In genomic region chr7:27165007-27165655, GRCm38 (mm10) we compare ENCODE assay signal across 8 mouse cellular contexts. TPM values are rescaled to one million over a fixed set of nuclear protein-coding genes. Genes with fewer than 3 reads are reported as not detected.
DNase-seq lines count a peak whose midpoint lies in the region; TF ChIP-seq lines count a peak whose summit lies in the region.

No protein-coding gene starts in this region.

- no peak for TF ChIP-seq CTCF in olfactory bulb, adult 2 months (IDR thresholded peaks at IDR 0.05; ENCODE audit: insufficient read depth, low read depth, low read length)

- WGBS in olfactory bulb, adult 2 months, result 40% methylated on average over 23 of the region's 23 CpGs

- peaks cover 46% of the 10 kb centered on the region for H3K4me1 ChIP-seq in olfactory bulb, adult 2 months (ENCODE audit: control insufficient read depth, insufficient read depth, low read length)

- intact Hi-C loops in gastrocnemius, postnatal 36 days (cut with DNase I), result no loop called here

- no peak overlapping the region for H3K27ac ChIP-seq in olfactory bulb, adult 2 months (ENCODE audit: insufficient read depth, low read depth, low read length)

- peak overlapping the region; percentile 96 for H3K4me3 ChIP-seq in olfactory bulb, adult 2 months (ENCODE audit: insufficient read depth, low read depth, low read length)

- DNase-seq in ovary, adult 18-20 months (ENCODE audit: low spot score), result peak; percentile 45
- DNase-seq in ovary, postnatal 14 days (ENCODE audit: low spot score), result no peak
- peak; percentile 81 for DNase-seq in cerebellum, adult 9-10 months
- peak; percentile 50 to 52 for DNase-seq in gastrocnemius, postnatal 36 days
- peak; percentile 58 to 80 for DNase-seq in kidney, postnatal 25 days
- no peak for DNase-seq in yolk sac, embryonic 10.5 days (ENCODE audit: low spot score)
- no peak for DNase-seq in layer of hippocampus, postnatal 10 days (ENCODE audit: low spot score in 2 of 2)

- no peak for TF ChIP-seq POLR2A in olfactory bulb, adult 2 months (IDR thresholded peaks at IDR 0.05; ENCODE audit: insufficient read depth, low read depth, low read length)

RNA-seq across cellular contexts. Expression of gene Egln2, which starts 1.5 kb away (rescaled TPM):
- 100 to 1,000 TPM in 1 of 2 experiments, 10 to 100 TPM in 1; 99.1 to 112 TPM for total RNA-seq in gastrocnemius, postnatal 36 days (2021)
- polyA plus RNA-seq in olfactory bulb, adult 2 months (2012; ENCODE audit: insufficient read depth, insufficient read length, low replicate concordance, missing spikeins), result not detected in 2 replicates
- 10 to 100 TPM; 85.9 to 88.9 TPM for total RNA-seq in layer of hippocampus, postnatal 10 days (2021)

RNA-seq across cellular contexts. Expression of gene Cyp2t4, which starts 11.6 kb away (rescaled TPM):
- total RNA-seq in gastrocnemius, postnatal 36 days (2021), result not detected
- polyA plus RNA-seq in olfactory bulb, adult 2 months (2012; ENCODE audit: insufficient read depth, insufficient read length, low replicate concordance, missing spikeins), result not detected in 2 replicates
- total RNA-seq in layer of hippocampus, postnatal 10 days (2021), result not detected

RNA-seq across cellular contexts. Expression of gene Rab4b, which starts 13.6 kb away (rescaled TPM):
- total RNA-seq in gastrocnemius, postnatal 36 days (2021), result 1 to 10 TPM; 8.5 to 9.3 TPM
- not detected in 2 replicates for polyA plus RNA-seq in olfactory bulb, adult 2 months (2012; ENCODE audit: insufficient read depth, insufficient read length, low replicate concordance, missing spikeins)
- 10 to 100 TPM; 76.6 to 84.2 TPM for total RNA-seq in layer of hippocampus, postnatal 10 days (2021)

RNA-seq across cellular contexts. Expression of gene Gm21983, which starts 15.8 kb away (rescaled TPM):
- not detected for total RNA-seq in gastrocnemius, postnatal 36 days (2021)
- not detected in 2 replicates for polyA plus RNA-seq in olfactory bulb, adult 2 months (2012; ENCODE audit: insufficient read depth, insufficient read length, low replicate concordance, missing spikeins)
- under 1 TPM in 1 of 2 experiments, not detected in 1; 0.75 TPM for total RNA-seq in layer of hippocampus, postnatal 10 days (2021)

RNA-seq across cellular contexts. Expression of gene Mia, which starts 15.8 kb away (rescaled TPM):
- under 1 TPM; 0.57 to 0.69 TPM for total RNA-seq in gastrocnemius, postnatal 36 days (2021)
- polyA plus RNA-seq in olfactory bulb, adult 2 months (2012; ENCODE audit: insufficient read depth, insufficient read length, low replicate concordance, missing spikeins), result not detected in 2 replicates
- total RNA-seq in layer of hippocampus, postnatal 10 days (2021), result 10 to 100 TPM; 10.9 to 13.9 TPM

Comparison
In these comparisons a context has a peak if more than half of its experiments do, and no peak if none do; other contexts are left out.
1. DNase-seq: peak in ovary, adult 18-20 months (single experiment), cerebellum, adult 9-10 months (single experiment), gastrocnemius, postnatal 36 days (2 of 2) and kidney, postnatal 25 days (2 of 2); none in ovary, postnatal 14 days (single experiment), yolk sac, embryonic 10.5 days (single experiment) and layer of hippocampus, postnatal 10 days (0 of 2).
2. RNA of gene Rab4b, which starts 13.6 kb away (total RNA-seq): 76.6 to 84.2 TPM in layer of hippocampus, postnatal 10 days; 8.5 to 9.3 TPM in gastrocnemius, postnatal 36 days; every median in the first group is over 4 times any median in the second.